Mouse (Mus musculus): Measurements from ENCODE around the gene Ccdc194. TPM values are rescaled to one million over a fixed set of nuclear protein-coding genes. Genes with fewer than 3 reads are reported as not detected.

Ccdc194 gene
- polyA plus RNA-seq, 1 experiment from 2014 or later: 0.24 TPM

DNA sequence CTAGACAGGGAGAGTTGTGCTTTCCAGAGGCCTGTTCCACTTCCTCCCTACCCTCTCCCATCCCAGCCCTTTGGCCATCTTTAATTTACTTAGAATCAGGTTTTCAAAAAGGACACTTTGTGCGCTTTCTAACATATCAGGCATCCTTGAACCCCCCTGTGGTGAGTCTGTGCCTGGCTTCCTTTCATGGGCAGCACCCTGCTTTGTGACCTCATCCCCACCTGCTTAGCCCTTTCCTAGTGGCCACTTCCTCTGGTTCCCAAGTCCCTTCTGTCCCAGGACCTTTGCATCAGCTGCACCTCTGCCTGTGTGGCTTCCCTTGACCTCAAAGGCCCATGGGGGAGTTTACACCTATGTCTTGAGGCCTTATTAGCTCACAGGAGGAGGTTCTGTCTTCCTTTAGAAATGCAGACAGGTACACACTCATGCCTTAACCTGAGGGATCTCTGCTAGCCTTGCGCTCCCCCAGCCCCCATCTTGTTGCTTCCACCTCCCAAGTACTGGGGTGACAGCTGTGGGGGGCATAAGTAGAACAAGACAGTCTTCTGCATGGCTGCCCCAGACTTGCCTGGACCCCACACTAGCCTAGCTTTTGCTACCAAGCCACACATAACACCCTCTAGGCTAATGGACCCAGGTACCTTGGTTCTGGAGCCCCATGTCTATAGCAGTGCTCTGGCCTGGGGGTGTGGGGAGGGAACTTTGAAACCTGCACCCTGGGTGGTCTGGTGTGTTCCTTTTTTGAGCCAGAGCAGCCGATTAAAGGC, 55.2 kb downstream of the Ccdc194 start:
- H3K4me2 ChIP-seq: peak overlapping the region; percentile 91
- H3K9ac ChIP-seq: peak overlapping the region; percentile 87
- WGBS: 92% methylated on average over 3 of the region's 3 CpGs

More for the DNA sequence above, 55.2 kb downstream of the Ccdc194 start:
- Histone ChIP-seq H3K9me3 (no peaks in the 10 kb centered on the region), H3K4me3 (peak overlapping the region; percentile 77), H3K4me1 (replicated peaks) (peaks cover 27% of the 10 kb centered on the region), H3K36me3 (peaks cover 55% of the 10 kb centered on the region), H3K27me3 (no peaks in the 10 kb centered on the region), H3K27ac (replicated peaks) (no peak overlapping the region)
- ATAC-seq (ENCODE audit: low read depth): no peak

Other genes with a start within 250 kb of the Ccdc194 start
- 109 and 111 TPM in 2 replicates for gene Use1, start 158.9 kb downstream of the Ccdc194 start, polyA plus RNA-seq (2015; fragmentation: Nextera tagmentation; extraction: Ambion mirVana)
- 4.3 and 6.0 TPM in 2 replicates for gene Ocel1, start 154.4 kb downstream of the Ccdc194 start, polyA plus RNA-seq (2015; fragmentation: Nextera tagmentation; extraction: Ambion mirVana)
- gene Nr2f6, start 143.8 kb downstream of the Ccdc194 start, polyA plus RNA-seq (2015; fragmentation: Nextera tagmentation; extraction: Ambion mirVana): 27.9 and 30.3 TPM in 2 replicates
- gene Ushbp1, start 129.9 kb downstream of the Ccdc194 start, polyA plus RNA-seq (2015; fragmentation: Nextera tagmentation; extraction: Ambion mirVana): 6.1 and 7.3 TPM in 2 replicates
- gene Babam1, start 128.8 kb downstream of the Ccdc194 start, polyA plus RNA-seq (2015; fragmentation: Nextera tagmentation; extraction: Ambion mirVana): 96.0 and 96.6 TPM in 2 replicates
- gene Ankle1, start 119.7 kb downstream of the Ccdc194 start, polyA plus RNA-seq (2015; fragmentation: Nextera tagmentation; extraction: Ambion mirVana): 8.2 and 8.4 TPM in 2 replicates
- gene Abhd8, start 62.1 kb downstream of the Ccdc194 start, polyA plus RNA-seq (2015; fragmentation: Nextera tagmentation; extraction: Ambion mirVana): 127 and 145 TPM in 2 replicates
- gene Mrpl34, start 60.8 kb downstream of the Ccdc194 start, polyA plus RNA-seq (2015; fragmentation: Nextera tagmentation; extraction: Ambion mirVana): 208 and 237 TPM in 2 replicates
- 217 and 231 TPM in 2 replicates for gene Dda1, start 56.5 kb downstream of the Ccdc194 start, polyA plus RNA-seq (2015; fragmentation: Nextera tagmentation; extraction: Ambion mirVana)
- gene Ano8, start 39.7 kb downstream of the Ccdc194 start, polyA plus RNA-seq (2015; fragmentation: Nextera tagmentation; extraction: Ambion mirVana): 6.1 and 7.8 TPM in 2 replicates
- 12.0 and 15.5 TPM in 2 replicates for gene Gtpbp3, start 37.6 kb downstream of the Ccdc194 start, polyA plus RNA-seq (2015; fragmentation: Nextera tagmentation; extraction: Ambion mirVana)
- gene Plvap, start 14.0 kb downstream of the Ccdc194 start, polyA plus RNA-seq (2015; fragmentation: Nextera tagmentation; extraction: Ambion mirVana): 20.8 and 22.2 TPM in 2 replicates
- gene Bst2, start 11.7 kb upstream of the Ccdc194 start, polyA plus RNA-seq (2015; fragmentation: Nextera tagmentation; extraction: Ambion mirVana): 16.0 and 23.4 TPM in 2 replicates
- gene Mvb12a, start 17.2 kb upstream of the Ccdc194 start, polyA plus RNA-seq (2015; fragmentation: Nextera tagmentation; extraction: Ambion mirVana): 56.2 and 60.7 TPM in 2 replicates
- gene Tmem221, start 33.2 kb upstream of the Ccdc194 start, polyA plus RNA-seq (2015; fragmentation: Nextera tagmentation; extraction: Ambion mirVana): 0.25 TPM in 1 of 2 replicates, not detected in the other
- not detected in 2 replicates for gene Nxnl1, start 40.9 kb upstream of the Ccdc194 start, polyA plus RNA-seq (2015; fragmentation: Nextera tagmentation; extraction: Ambion mirVana)
- gene Slc27a1, start 43.2 kb upstream of the Ccdc194 start, polyA plus RNA-seq (2015; fragmentation: Nextera tagmentation; extraction: Ambion mirVana): 81.7 and 82.0 TPM in 2 replicates
- 191 and 213 TPM in 2 replicates for gene Pgls, start 66.5 kb upstream of the Ccdc194 start, polyA plus RNA-seq (2015; fragmentation: Nextera tagmentation; extraction: Ambion mirVana)
- gene Fam129c, start 71.9 kb upstream of the Ccdc194 start, polyA plus RNA-seq (2015; fragmentation: Nextera tagmentation; extraction: Ambion mirVana): 7.8 and 8.5 TPM in 2 replicates
- 66.8 and 67.2 TPM in 2 replicates for gene Colgalt1, start 85.3 kb upstream of the Ccdc194 start, polyA plus RNA-seq (2015; fragmentation: Nextera tagmentation; extraction: Ambion mirVana)
- 16.6 and 17.7 TPM in 2 replicates for gene Unc13a, start 146.0 kb upstream of the Ccdc194 start, polyA plus RNA-seq (2015; fragmentation: Nextera tagmentation; extraction: Ambion mirVana)
- 3.9 and 4.0 TPM in 2 replicates for gene Jak3, start 150.6 kb upstream of the Ccdc194 start, polyA plus RNA-seq (2015; fragmentation: Nextera tagmentation; extraction: Ambion mirVana)
- 0.46 and 1.0 TPM in 2 replicates for gene Insl3, start 163.5 kb upstream of the Ccdc194 start, polyA plus RNA-seq (2015; fragmentation: Nextera tagmentation; extraction: Ambion mirVana)
- gene B3gnt3, start 176.1 kb upstream of the Ccdc194 start, polyA plus RNA-seq (2015; fragmentation: Nextera tagmentation; extraction: Ambion mirVana): 0.42 and 0.59 TPM in 2 replicates
- 54.2 and 55.0 TPM in 2 replicates for gene Fcho1, start 200.0 kb upstream of the Ccdc194 start, polyA plus RNA-seq (2015; fragmentation: Nextera tagmentation; extraction: Ambion mirVana)